Mouse (Mus musculus) embryo, embryonic 10.5 days (tissue): ENCODE measurements around the gene Mt4.

Source experiments
- DNase-seq: peaks from one replicate; pipeline ENCODE4 v3.0.0-alpha.2; 2015; ENCODE audit warnings: low spot score

Mt4 gene

GRCm38 (mm10) chr8:94179713-94180560 lies 42.9 kb downstream of the Mt4 start:
- peak; percentile 50 for DNase-seq

- DNase-seq: no peak
These were observed 43.5 kb downstream of the Mt4 start for GRCm38 (mm10) chr8:94180561-94180908.

GRCm38 (mm10) chr8:94182055-94182929 lies 45.3 kb downstream of the Mt4 start:
- DNase-seq: no peak

GRCm38 (mm10) chr8:94183117-94183516 lies 46.1 kb downstream of the Mt4 start:
- peak; percentile 80 for DNase-seq

DNA sequence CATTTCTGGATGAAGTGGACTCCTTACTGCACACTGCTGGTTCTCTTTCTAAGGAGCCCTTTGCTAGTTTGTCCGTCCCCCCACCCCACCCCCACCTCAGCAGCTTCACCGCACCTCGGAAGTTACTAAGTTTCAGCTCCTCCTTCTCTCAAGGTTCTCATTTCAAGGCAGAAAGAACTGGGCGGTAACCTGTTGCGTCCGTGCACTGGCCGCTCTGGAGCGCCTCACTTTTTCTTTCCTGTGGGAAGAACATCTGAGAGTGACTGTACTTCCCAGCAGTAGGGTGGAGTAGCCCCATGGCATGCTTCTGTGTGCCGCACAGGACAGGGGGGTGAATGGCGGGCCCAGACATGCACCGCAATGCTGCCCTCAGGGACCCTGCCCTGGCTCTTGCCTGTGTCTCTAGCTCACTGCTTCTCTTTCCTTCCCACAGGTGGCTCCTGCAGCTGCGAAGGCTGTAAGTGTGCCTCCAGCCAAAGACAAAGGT lies 47.4 kb downstream of the Mt4 start:
- DNase-seq: peak; percentile 7

DNA sequence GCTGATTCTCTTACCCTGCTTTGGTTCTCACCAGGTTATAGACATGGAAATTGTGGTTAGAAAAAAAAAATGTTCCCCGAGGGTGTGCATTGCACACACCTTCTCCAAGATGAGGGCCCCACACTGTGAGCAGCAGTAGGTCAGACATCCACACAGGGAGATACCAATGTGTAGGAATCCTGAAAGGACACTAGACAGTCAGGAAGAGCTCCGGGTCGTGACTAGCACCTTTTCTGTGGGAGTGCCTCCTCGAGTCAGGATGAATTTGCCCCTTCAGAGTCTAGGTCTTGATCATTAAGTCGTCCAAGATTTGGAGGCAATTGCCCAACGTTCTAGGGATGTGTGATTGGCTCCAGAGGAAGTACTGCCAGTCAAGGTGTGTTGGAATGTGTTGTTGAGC lies 48.8 kb downstream of the Mt4 start:
- no peak for DNase-seq

- peak; percentile 81 for DNase-seq
These were observed 49.5 kb downstream of the Mt4 start for GRCm38 (mm10) chr8:94186542-94186941.

DNA sequence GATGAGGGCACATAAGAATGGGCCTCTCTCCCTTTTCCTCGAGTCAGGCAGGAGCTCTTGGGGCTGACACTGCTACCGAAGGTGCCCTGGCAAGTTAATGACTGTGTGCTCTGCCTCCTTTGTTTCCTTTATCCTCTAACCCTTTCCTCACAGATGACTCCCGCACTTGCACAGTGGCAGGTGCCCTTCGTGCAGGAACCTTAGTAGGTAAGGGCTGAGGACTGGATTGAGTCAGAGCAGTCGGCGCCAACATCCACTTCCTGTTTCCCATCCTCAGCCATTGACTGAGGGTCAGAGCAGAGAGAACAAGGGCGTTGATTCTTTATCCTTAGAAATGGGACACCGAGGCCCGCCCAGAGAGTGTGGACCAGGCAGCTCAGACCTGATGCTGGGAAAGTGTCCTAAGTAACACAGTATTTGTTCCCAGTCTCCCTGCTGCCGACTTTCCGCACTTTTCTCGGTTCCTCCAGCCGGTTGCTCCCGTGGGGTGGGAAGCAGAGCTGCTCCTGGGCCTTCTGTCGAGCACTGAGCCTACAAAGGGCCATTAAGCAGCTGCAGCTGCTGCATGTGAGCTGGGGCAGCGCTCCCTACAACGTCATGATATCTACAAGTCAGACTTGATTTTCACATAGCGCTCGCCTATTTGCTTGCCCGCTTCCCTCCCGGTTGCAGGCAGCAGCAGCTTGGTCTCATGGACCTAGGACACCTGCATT lies 50.4 kb downstream of the Mt4 start:
- DNase-seq: peak; percentile 42
